Mouse (Mus musculus) macrophage (primary cell): ENCODE measurements around the gene Sacs. TPM values are rescaled to one million over a fixed set of nuclear protein-coding genes. Genes with fewer than 3 reads are reported as not detected.

Experiments
- H3K27ac ChIP-seq: fragments of 350-480 bp; formaldehyde crosslinking; 2 replicates; pipeline ENCODE4 v1.9.0; 2021
- H3K36me3 ChIP-seq: fragments of 350-480 bp; formaldehyde crosslinking; 2 replicates; pipeline ENCODE4 v1.9.0; 2021; ENCODE audit errors: inconsistent target
- H3K4me3 ChIP-seq: fragments of 350-480 bp; formaldehyde crosslinking; 2 replicates; pipeline ENCODE4 v1.9.0; 2021; ENCODE audit errors: inconsistent target
- H3K79me2 ChIP-seq: fragments of 350-480 bp; formaldehyde crosslinking; 2 replicates; pipeline ENCODE4 v1.9.0; 2021; ENCODE audit errors: inconsistent target
- WGBS: methylation state at CpG from one replicate; pipeline ENCODE4 v1.1.7; 2026; ENCODE audit warnings: inconsistent platforms; ENCODE audit not compliant: missing documents; 5-methylcytosine and 5-hydroxymethylcytosine counted together
- polyA plus RNA-seq: library from polyadenylated mRNA; stranded (reverse); fragments of 250-400 nt; gene quantifications from 3 replicates; pipeline ENCODE4 v1.2.4, GENCODE M21; 2018; ENCODE audit warnings: inconsistent platforms

Sacs gene
- polyA plus RNA-seq, 1 experiment from 2014 or later: 1.3 TPM

GRCm38 (mm10) chr14:61237101-61237654 is 98.9 kb downstream of the Sacs start:
- Histone ChIP-seq H3K79me2 (no peaks in the 10 kb centered on the region), H3K36me3 (no peaks in the 10 kb centered on the region), H3K27ac (no peak overlapping the region), H3K4me3 (no peak overlapping the region)
- WGBS: 72% methylated on average over 4 of the region's 4 CpGs

- no peaks in the 10 kb centered on the region for H3K36me3 ChIP-seq
- WGBS: 44% methylated on average over 9 of the region's 9 CpGs
Observed at GRCm38 (mm10) chr14:61238751-61239150, 100.5 kb downstream of the Sacs start.

GRCm38 (mm10) chr14:61242611-61243010 is 104.4 kb downstream of the Sacs start:
- Histone ChIP-seq H3K4me3 (no peak overlapping the region), H3K36me3 (no peaks in the 10 kb centered on the region), H3K79me2 (no peaks in the 10 kb centered on the region), H3K27ac (no peak overlapping the region)
- WGBS: 34% methylated on average over 6 of the region's 6 CpGs

More at GRCm38 (mm10) chr14:61238751-61239150, 100.5 kb downstream of the Sacs start:
- Histone ChIP-seq H3K27ac (no peak overlapping the region), H3K79me2 (no peaks in the 10 kb centered on the region), H3K4me3 (no peak overlapping the region)

- WGBS: 82% methylated on average over 3 of the region's 3 CpGs
- no peaks in the 10 kb centered on the region for H3K79me2 ChIP-seq
- no peak overlapping the region for H3K4me3 ChIP-seq
- no peak overlapping the region for H3K27ac ChIP-seq
- H3K36me3 ChIP-seq: no peaks in the 10 kb centered on the region
Observed at GRCm38 (mm10) chr14:61246444-61246843, 108.2 kb downstream of the Sacs start.

GRCm38 (mm10) chr14:61252596-61253388 is 114.5 kb downstream of the Sacs start:
- no peak overlapping the region for H3K4me3 ChIP-seq
- H3K79me2 ChIP-seq: no peaks in the 10 kb centered on the region
- no peaks in the 10 kb centered on the region for H3K36me3 ChIP-seq
- WGBS: 88% methylated on average over 12 of the region's 15 CpGs
- H3K27ac ChIP-seq: no peak overlapping the region

- Histone ChIP-seq H3K4me3 (no peak within 1 kb of the TSS), H3K79me2 (no peaks in the 10 kb centered on the region), H3K36me3 (no peaks in the 10 kb centered on the region), H3K27ac (no peak within 1 kb of the TSS)
- WGBS: 47% methylated on average over 11 of the region's 11 CpGs
Observed at GRCm38 (mm10) chr14:61258352-61258751, 120.1 kb downstream of the Sacs start, which contains the start of gene Sgcg. Gene Sgcg (minus strand): TSS chr14:61258490.

GRCm38 (mm10) chr14:61259084-61259483 is 120.8 kb downstream of the Sacs start:
- no peaks in the 10 kb centered on the region for H3K36me3 ChIP-seq
- WGBS: 62% methylated on average over 3 of the region's 3 CpGs
- H3K79me2 ChIP-seq: no peaks in the 10 kb centered on the region
- H3K4me3 ChIP-seq: no peak overlapping the region
- no peak overlapping the region for H3K27ac ChIP-seq

- WGBS: 82% methylated on average over 5 of the region's 5 CpGs
- Histone ChIP-seq H3K4me3 (no peak overlapping the region), H3K27ac (no peak overlapping the region), H3K79me2 (no peaks in the 10 kb centered on the region), H3K36me3 (no peaks in the 10 kb centered on the region)
Observed at GRCm38 (mm10) chr14:61267908-61268475, 129.7 kb downstream of the Sacs start.

GRCm38 (mm10) chr14:61274414-61275198 is 136.3 kb downstream of the Sacs start:
- no peak overlapping the region for H3K4me3 ChIP-seq
- no peaks in the 10 kb centered on the region for H3K36me3 ChIP-seq
- no peaks in the 10 kb centered on the region for H3K79me2 ChIP-seq
- WGBS: 18% methylated on average over 38 of the region's 38 CpGs
- H3K27ac ChIP-seq: no peak overlapping the region

- H3K36me3 ChIP-seq: no peaks in the 10 kb centered on the region
- H3K4me3 ChIP-seq: no peak overlapping the region
- 14% methylated on average over 1 of the region's 1 CpGs for WGBS
- no peak overlapping the region for H3K27ac ChIP-seq
- H3K79me2 ChIP-seq: no peaks in the 10 kb centered on the region
Observed at GRCm38 (mm10) chr14:61277285-61277684, 139.0 kb downstream of the Sacs start.

- 59% methylated on average over 7 of the region's 7 CpGs for WGBS
- H3K79me2 ChIP-seq: no peaks in the 10 kb centered on the region
- H3K4me3 ChIP-seq: no peak overlapping the region
- no peaks in the 10 kb centered on the region for H3K36me3 ChIP-seq
- H3K27ac ChIP-seq: no peak overlapping the region
Observed at GRCm38 (mm10) chr14:61278676-61279300, 140.5 kb downstream of the Sacs start.

GRCm38 (mm10) chr14:61288606-61289286 is 150.5 kb downstream of the Sacs start:
- 6% methylated on average over 19 of the region's 19 CpGs for WGBS
- H3K79me2 ChIP-seq: no peaks in the 10 kb centered on the region
- no peaks in the 10 kb centered on the region for H3K36me3 ChIP-seq
- peak overlapping the region; percentile 7; the same call in 1 of the 2 replicates for H3K4me3 ChIP-seq
- no peak overlapping the region for H3K27ac ChIP-seq
